Comparison of ENCODE assay signal across 18 mouse cellular contexts in the genomic region with DNA sequence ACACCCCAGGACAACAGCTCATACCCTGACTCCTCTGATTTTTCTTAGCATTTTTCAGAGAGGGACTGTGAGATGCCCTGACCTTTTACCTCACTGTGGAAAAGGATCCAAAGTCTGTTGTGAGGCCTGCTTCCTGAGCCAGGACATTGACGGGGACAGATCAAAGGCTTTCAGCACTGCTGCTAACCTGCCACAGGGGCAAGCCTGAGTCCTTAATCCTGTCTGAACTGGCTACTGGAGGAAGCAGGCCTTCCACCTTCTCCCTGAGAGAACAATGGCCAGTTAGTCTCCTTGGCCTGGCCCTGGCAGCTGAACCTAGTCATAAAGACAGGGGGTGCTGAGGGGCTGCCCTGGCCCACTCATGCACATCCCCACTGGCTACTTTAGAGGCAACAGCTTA. TPM values are rescaled to one million over a fixed set of nuclear protein-coding genes. Genes with fewer than 3 reads are reported as not detected.
DNase-seq lines count a peak whose midpoint lies in the region; ATAC-seq and TF ChIP-seq lines count a peak whose summit lies in the region.
"Had no signal": no experiment of that assay in that cellular context is flagged by ENCODE, and none has a peak within 500 bp of the region (broad histone marks: within the 10 kb centered on the region; RNA-seq: fewer than 3 reads in every experiment).

No protein-coding gene starts in this region.

- DNase-seq in adrenal gland, adult (ENCODE audit: inconsistent age in 2 of 2, low spot score in 1 of 2): peak; percentile 31 to 60
- no peak for DNase-seq in adrenal gland, adult 8-10 months
- DNase-seq in layer of hippocampus, adult 2 months (ENCODE audit: low spot score in 2 of 2): no peak
- no peak for DNase-seq in layer of hippocampus, adult 9-11 months
- DNase-seq in kidney, postnatal 0 days (ENCODE audit: low spot score): peak; percentile 33
- no peak for DNase-seq in left cerebral cortex, adult 2 months (ENCODE audit: extremely low spot score in 1 of 2, low spot score in 2 of 2)
- no peak for DNase-seq in B cell, adult 2 months
- DNase-seq: cerebellum, adult 11-12 months; cerebellum, postnatal 36 days; heart, adult 11 months; heart, postnatal 14 days; lung, postnatal 14 days; right cerebral cortex, adult 18-20 months had no signal

- H3K27ac ChIP-seq in layer of hippocampus, adult 2 months: peak overlapping the region; percentile 11; the same call in 1 of the 2 replicates
- H3K27ac ChIP-seq in kidney, postnatal 0 days: peak overlapping the region; percentile 25; the same call in 1 of the 2 replicates
- peak overlapping the region; percentile 60 for H3K27ac ChIP-seq in liver, embryonic 15.5 days (replicated peaks)
- no peak overlapping the region for H3K27ac ChIP-seq in left cerebral cortex, adult 2 months
- H3K27ac ChIP-seq: forebrain, embryonic 10.5 days; stomach, embryonic 15.5 days had no signal

- no peaks in the 10 kb centered on the region for H3K9me3 ChIP-seq in kidney, postnatal 0 days (replicated peaks; ENCODE audit: low read length)
- no peaks in the 10 kb centered on the region for H3K9me3 ChIP-seq in liver, embryonic 15.5 days (replicated peaks)
- H3K9me3 ChIP-seq: forebrain, embryonic 10.5 days; stomach, embryonic 15.5 days had no signal

- no peak overlapping the region for H3K4me2 ChIP-seq in kidney, postnatal 0 days (ENCODE audit: low read length)
- 0 out of 2 replicates have a peak overlapping the region, but pooled peaks have one; percentile 27 for H3K4me2 ChIP-seq in liver, embryonic 15.5 days
- H3K4me2 ChIP-seq: stomach, embryonic 15.5 days had no signal

- H3K36me3 ChIP-seq in kidney, postnatal 0 days (ENCODE audit: insufficient read depth, low read length): no peaks in the 10 kb centered on the region
- H3K36me3 ChIP-seq in liver, embryonic 15.5 days (replicated peaks): no peaks in the 10 kb centered on the region
- H3K36me3 ChIP-seq: forebrain, embryonic 10.5 days; stomach, embryonic 15.5 days had no signal

- H3K4me1 ChIP-seq in kidney, postnatal 0 days (replicated peaks; ENCODE audit: insufficient read depth, low read length): peaks cover 5% of the 10 kb centered on the region
- H3K4me1 ChIP-seq in liver, embryonic 15.5 days (replicated peaks): peaks cover 69% of the 10 kb centered on the region

- WGBS in kidney, postnatal 0 days: 34% methylated on average over 1 of the region's 1 CpGs
- WGBS in liver, embryonic 15.5 days (ENCODE audit: insufficient replicate concordance): 74% methylated on average over 1 of the region's 1 CpGs

- no peak for ATAC-seq in kidney, postnatal 0 days (replicated peaks; ENCODE audit: low FRiP score, low read depth)
- ATAC-seq in liver, embryonic 15.5 days (ENCODE audit: insufficient read depth): no peak
- ATAC-seq: hindbrain, embryonic 16.5 days; Patski had no signal

- intact Hi-C loops in left cerebral cortex, adult 2 months (cut with DNase I): no loop called here

- H3K9ac ChIP-seq in kidney, postnatal 0 days (ENCODE audit: low read depth, low read length): no peak overlapping the region
- no peak overlapping the region for H3K9ac ChIP-seq in liver, embryonic 15.5 days
- H3K9ac ChIP-seq: stomach, embryonic 15.5 days had no signal

- H3K27me3 ChIP-seq in kidney, postnatal 0 days (ENCODE audit: insufficient read depth, low read length): no peaks in the 10 kb centered on the region
- H3K27me3 ChIP-seq in liver, embryonic 15.5 days: no peaks in the 10 kb centered on the region
- H3K27me3 ChIP-seq: Patski; stomach, embryonic 15.5 days had no signal

- H3K4me3 ChIP-seq in layer of hippocampus, adult 2 months: no peak overlapping the region
- no peak overlapping the region for H3K4me3 ChIP-seq in kidney, postnatal 0 days (replicated peaks; ENCODE audit: low read depth, low read length)
- no peak overlapping the region for H3K4me3 ChIP-seq in liver, embryonic 15.5 days (replicated peaks)
- no peak overlapping the region for H3K4me3 ChIP-seq in left cerebral cortex, adult 2 months
- H3K4me3 ChIP-seq: forebrain, embryonic 10.5 days; stomach, embryonic 15.5 days had no signal

- peak; percentile 30 for TF ChIP-seq CTCF in layer of hippocampus, adult 2 months (conservative IDR thresholded peaks at IDR 0.05)
- TF ChIP-seq CTCF in kidney, postnatal 0 days (IDR thresholded peaks at IDR 0.05; ENCODE audit: low read depth): no peak
- TF ChIP-seq CTCF in left cerebral cortex, adult 2 months (IDR thresholded peaks at IDR 0.05): no peak; the same call in 1 of the 2 replicates

RNA-seq across cellular contexts. Expression of a gene that starts 4.0 kb away (rescaled TPM):
- total RNA-seq in adrenal gland, adult 8-10 months (2022): 10 to 100 TPM; 41.0 to 54.2 (median 43.1) TPM
- total RNA-seq in layer of hippocampus, adult 2 months (2021): 10 to 100 TPM; 43.9 to 44.0 TPM
- 5.6 TPM in 2 replicates for polyA plus RNA-seq in kidney, postnatal 0 days (2015; fragmentation: Nextera tagmentation; extraction: Ambion mirVana)
- polyA plus RNA-seq in liver, embryonic 15.5 days (2015; fragmentation: Nextera tagmentation; extraction: Ambion mirVana): 8.0 and 9.2 TPM in 2 replicates
- total RNA-seq in left cerebral cortex, adult 2 months (2021): 10 to 100 TPM; 39.0 to 45.4 TPM

RNA-seq across cellular contexts. Expression of a gene that starts 25.9 kb away (rescaled TPM):
- total RNA-seq in adrenal gland, adult 8-10 months (2022): 10 to 100 TPM; 34.6 to 65.6 (median 46.1) TPM
- 100 to 1,000 TPM; 130 to 131 TPM for total RNA-seq in layer of hippocampus, adult 2 months (2021)
- polyA plus RNA-seq in kidney, postnatal 0 days (2015; fragmentation: Nextera tagmentation; extraction: Ambion mirVana): 14.0 and 17.1 TPM in 2 replicates
- 10.9 and 11.7 TPM in 2 replicates for polyA plus RNA-seq in liver, embryonic 15.5 days (2015; fragmentation: Nextera tagmentation; extraction: Ambion mirVana)
- 100 to 1,000 TPM; 116 to 117 TPM for total RNA-seq in left cerebral cortex, adult 2 months (2021)

RNA-seq across cellular contexts. Expression of a gene that starts 26.1 kb away (rescaled TPM):
- total RNA-seq in adrenal gland, adult 8-10 months (2022): 10 to 100 TPM; 13.3 to 19.3 (median 16.0) TPM
- 10 to 100 TPM; 45.6 to 47.1 TPM for total RNA-seq in layer of hippocampus, adult 2 months (2021)
- 14.1 and 16.7 TPM in 2 replicates for polyA plus RNA-seq in kidney, postnatal 0 days (2015; fragmentation: Nextera tagmentation; extraction: Ambion mirVana)
- polyA plus RNA-seq in liver, embryonic 15.5 days (2015; fragmentation: Nextera tagmentation; extraction: Ambion mirVana): 12.4 and 15.2 TPM in 2 replicates
- total RNA-seq in left cerebral cortex, adult 2 months (2021): 10 to 100 TPM; 40.8 to 43.1 TPM

RNA-seq across cellular contexts. Expression of a gene that starts 36.0 kb away (rescaled TPM):
- total RNA-seq in adrenal gland, adult 8-10 months (2022): 10 to 100 TPM; 70.3 to 95.5 (median 90.6) TPM
- 10 to 100 TPM; 46.4 to 59.0 TPM for total RNA-seq in layer of hippocampus, adult 2 months (2021)
- polyA plus RNA-seq in kidney, postnatal 0 days (2015; fragmentation: Nextera tagmentation; extraction: Ambion mirVana): 52.3 and 62.4 TPM in 2 replicates
- 28.1 and 31.9 TPM in 2 replicates for polyA plus RNA-seq in liver, embryonic 15.5 days (2015; fragmentation: Nextera tagmentation; extraction: Ambion mirVana)
- 10 to 100 TPM; 46.1 to 52.1 TPM for total RNA-seq in left cerebral cortex, adult 2 months (2021)

Comparison
In these comparisons a context has a peak if more than half of its experiments do, and no peak if none do; other contexts are left out.
1. DNase-seq: peak in adrenal gland, adult (2 of 2) and kidney, postnatal 0 days (single experiment); none in adrenal gland, adult 8-10 months (single experiment), layer of hippocampus, adult 2 months (0 of 2), layer of hippocampus, adult 9-11 months (single experiment), left cerebral cortex, adult 2 months (0 of 2) and B cell, adult 2 months (0 of 2).